Mouse (Mus musculus) lung, postnatal 0 days (tissue): ENCODE data around the gene Pou2f1.

Experiments
- CTCF ChIP-seq: IDR thresholded peaks from 2 replicates; pipeline ENCODE4 v1.5.1; 2016; ENCODE audit warnings: antibody characterized with exemption, mild to moderate bottlenecking
- EP300 ChIP-seq: IDR thresholded peaks from 2 replicates; pipeline ENCODE4 v1.6.1; 2016; ENCODE audit warnings: antibody characterized with exemption, mild to moderate bottlenecking, control low read depth

DNA sequence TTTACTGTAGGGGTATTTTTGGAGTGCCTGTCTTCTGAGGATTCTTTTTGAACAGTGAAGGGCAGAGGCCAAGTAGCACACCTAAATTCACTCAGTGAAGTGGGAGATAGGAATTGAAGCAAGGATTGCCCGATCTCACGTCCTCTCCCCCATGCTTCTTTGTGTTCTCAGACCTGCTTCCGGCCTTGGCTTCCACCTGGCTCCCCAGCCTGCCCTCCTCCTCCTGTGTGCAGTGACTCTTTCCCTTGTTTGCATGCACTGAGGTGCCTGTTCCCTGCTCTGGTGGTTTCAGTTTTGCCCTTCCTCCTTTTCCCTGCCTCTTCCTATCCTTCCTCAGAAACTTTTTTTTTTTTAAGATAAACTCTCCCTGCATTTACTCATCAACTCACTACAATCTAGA, 4.5 kb upstream of the Pou2f1 start:
- no peak for TF ChIP-seq CTCF
- no peak for TF ChIP-seq EP300
